Mouse (Mus musculus) retina, embryonic 14.5 days (tissue): ENCODE data around the gene Gas7.

Experiments
- DNase-seq: peaks from one replicate; pipeline ENCODE4 v3.0.0-alpha.2; 2015; ENCODE audit warnings: low spot score

Gene Gas7

GRCm38 (mm10) chr11:67535703-67536102 lies 80.5 kb downstream of the Gas7 start:
- DNase-seq, result no peak

GRCm38 (mm10) chr11:67536413-67536812 lies 81.2 kb downstream of the Gas7 start:
- DNase-seq, result no peak

DNA sequence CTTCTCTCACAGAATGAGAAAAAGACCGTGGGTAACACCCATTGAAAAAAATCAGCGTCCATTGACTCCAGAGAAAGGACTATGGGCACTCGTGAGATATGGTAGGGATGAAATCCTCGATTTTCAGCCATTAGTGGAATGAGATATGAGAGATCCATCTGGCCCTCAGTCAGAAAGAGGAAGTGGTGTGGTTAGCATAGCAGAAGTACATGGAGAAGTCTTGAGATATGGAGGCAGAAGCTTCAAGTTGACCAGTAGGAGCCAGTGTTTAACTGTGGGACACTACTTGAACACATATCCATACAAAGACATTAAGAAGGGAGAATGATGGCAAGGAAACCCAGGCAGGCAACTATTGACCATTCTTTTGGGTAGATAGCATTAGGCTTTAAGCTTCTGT lies 82.1 kb downstream of the Gas7 start:
- DNase-seq, result no peak

GRCm38 (mm10) chr11:67538557-67538956 lies 83.3 kb downstream of the Gas7 start:
- no peak for DNase-seq

GRCm38 (mm10) chr11:67544656-67545432 lies 89.6 kb downstream of the Gas7 start:
- no peak for DNase-seq

DNA sequence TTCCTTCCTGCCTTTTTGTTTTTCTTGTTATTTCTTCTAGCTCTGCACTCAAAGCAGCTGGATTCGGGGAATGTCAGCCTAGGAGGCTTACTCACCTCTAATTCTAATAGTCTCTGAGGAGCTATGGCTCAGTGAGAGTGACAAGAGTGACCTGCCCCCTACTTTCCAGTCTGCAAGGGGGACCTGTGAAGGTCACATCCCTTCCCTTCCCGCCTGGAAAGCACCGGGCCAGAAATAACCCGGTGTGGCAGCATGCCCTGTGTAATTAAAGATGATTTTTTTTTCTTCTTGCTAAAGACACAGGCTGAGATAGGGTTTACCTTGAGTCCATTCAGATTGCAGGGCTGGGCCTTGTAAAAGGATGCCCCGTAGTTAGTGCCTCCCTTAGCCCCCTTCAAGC lies 91.3 kb downstream of the Gas7 start:
- peak; percentile 72 for DNase-seq

DNA sequence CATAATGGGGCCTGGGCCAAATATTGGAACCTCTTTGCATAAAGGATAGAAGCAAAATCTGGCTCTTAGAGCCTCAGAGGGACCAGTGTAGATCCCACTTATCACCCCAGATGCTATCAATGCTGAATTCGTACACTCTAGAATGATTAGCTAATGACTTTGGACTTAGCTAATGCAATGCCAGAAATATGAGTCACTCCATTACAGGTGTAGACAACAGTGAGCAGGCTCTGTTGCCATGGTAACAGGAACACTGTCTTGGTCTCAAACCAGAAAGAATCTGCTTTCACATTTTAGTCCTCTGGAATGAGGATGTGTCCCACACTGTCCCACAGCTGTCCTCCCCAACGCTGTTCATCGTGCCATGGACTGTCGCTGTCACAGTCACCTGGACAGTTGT lies 94.1 kb downstream of the Gas7 start:
- no peak for DNase-seq

DNA sequence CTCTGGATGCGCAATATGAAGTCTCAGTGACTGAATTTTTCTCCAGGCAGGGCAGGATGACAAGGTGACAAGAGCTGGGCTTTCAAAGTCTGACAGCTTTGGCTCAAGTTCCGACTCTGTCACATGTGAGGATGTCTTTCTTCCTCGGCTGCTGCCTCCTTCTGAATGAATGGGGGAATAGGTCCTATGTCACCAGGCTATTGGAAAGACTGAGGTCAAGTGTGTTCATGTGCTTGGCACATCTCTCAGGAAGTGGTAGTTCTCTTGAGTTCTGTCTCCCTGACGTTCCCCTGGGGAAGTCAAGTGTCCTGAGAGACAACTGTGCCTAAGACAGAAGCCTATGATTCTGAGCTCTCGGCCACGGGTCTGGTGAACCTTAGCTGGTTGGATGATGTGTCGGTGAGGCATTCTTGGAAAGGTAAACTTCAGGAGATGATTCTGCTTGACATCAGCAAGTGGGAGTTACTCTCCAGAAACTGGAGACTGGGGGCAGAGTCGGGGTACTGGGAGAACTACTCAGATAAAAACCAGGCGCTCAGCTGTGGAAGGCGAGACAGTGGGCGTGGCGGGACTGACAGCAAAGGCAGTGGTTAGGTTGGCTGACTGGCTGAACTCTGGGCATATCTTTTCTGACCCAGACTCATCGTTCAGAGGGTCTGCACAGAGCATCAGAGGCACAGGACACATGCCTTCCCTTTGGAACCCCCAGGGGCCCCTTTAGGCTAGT lies 94.7 kb downstream of the Gas7 start:
- no peak for DNase-seq

DNA sequence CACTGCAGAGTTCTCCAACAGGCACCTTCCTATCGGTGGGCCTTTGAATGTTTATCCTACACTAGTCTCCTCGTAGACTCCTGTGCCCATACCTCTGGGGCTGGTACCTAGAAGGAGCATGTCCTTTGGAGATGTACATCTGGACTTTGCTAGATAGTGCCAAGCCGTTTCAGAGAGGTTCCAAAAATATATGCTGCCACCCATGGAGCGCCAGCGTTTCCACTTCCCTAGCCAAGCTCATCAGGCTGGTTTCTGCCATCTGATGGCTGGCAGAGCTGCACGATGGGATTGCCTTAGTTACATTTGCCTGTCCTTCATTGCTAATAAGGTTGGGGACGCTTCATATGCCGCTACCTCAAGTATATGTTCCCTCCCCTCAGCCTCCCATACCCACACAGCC lies 97.2 kb downstream of the Gas7 start:
- no peak for DNase-seq

GRCm38 (mm10) chr11:67554276-67554675 lies 99.0 kb downstream of the Gas7 start:
- no peak for DNase-seq

GRCm38 (mm10) chr11:67556360-67556759 lies 101.1 kb downstream of the Gas7 start:
- no peak for DNase-seq

DNA sequence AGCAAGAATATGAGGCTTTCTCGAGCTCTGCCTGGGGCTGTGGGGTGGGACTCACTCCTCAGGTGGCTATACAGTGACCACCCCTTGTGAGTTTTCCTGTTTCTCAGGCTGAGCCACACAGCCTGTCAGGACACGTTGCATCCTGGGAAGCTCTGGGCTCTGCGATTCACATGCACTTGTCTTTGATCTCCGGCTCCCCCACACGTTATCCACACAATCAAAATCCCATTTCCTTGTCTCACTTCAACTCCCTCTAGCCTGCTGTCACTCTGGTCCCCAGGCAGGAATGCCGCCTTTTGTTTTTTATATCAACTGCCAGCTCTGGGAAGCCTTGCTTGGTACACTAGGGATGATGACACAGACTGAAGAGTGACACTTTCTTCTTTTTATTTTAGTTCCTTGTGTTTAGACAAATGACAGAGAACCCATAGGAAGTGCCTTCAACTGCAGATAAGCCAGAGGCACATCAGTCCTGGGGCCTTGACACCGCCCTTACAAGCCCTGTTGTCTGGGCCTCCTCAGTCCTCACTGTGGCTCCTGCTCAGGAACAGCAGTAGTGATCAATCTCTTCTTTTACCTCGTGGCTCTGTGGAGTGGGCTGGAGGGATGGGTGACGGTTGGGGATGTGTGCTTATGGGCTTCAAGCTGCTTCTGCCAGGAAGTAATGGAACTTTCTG lies 103.7 kb downstream of the Gas7 start:
- DNase-seq, result no peak

GRCm38 (mm10) chr11:67559522-67559921 lies 104.3 kb downstream of the Gas7 start:
- DNase-seq, result no peak

GRCm38 (mm10) chr11:67561631-67562030 lies 106.4 kb downstream of the Gas7 start:
- DNase-seq, result no peak

GRCm38 (mm10) chr11:67563141-67563540 lies 107.9 kb downstream of the Gas7 start:
- DNase-seq, result no peak

- DNase-seq, result no peak
Observed at GRCm38 (mm10) chr11:67564003-67564637, 108.9 kb downstream of the Gas7 start.

DNA sequence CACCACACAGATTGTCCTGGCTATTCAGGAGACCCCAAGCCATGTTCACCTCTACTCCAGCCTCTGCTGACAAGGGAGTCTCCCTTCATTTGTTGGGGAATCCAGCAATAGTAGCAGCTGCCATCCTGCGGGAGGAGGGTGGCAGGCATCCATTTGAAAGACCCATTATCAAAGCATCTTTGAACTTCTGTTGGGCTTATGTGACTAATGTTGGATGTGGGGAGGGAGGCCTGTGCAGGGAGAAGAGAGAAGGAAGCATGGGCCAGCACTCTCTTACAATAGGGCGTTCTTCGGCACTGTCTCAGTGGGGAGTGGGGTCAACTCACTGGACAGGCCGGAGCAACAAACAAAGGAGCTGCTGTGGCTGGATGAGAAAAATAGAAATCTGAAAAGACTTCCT lies 110.3 kb downstream of the Gas7 start:
- DNase-seq, result no peak

DNA sequence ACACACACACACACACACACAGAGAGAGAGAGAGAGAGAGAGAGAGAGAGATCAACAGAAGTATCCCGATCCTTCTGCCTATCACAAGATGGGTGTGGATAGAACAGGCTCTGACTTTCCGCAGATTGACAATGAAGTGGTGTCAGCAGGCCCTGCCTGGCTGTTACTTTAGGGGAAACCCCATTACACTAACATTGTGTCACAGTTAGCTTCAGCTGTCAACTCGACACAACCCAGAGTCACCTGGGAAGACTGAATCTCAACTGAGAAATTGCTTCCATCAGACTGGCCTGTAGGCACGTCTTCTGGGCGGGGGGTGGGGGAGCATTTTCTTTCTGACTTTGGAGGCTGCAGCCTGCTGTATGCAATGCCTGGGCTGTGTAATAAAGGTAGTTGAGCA lies 111.5 kb downstream of the Gas7 start:
- DNase-seq, result no peak

DNA sequence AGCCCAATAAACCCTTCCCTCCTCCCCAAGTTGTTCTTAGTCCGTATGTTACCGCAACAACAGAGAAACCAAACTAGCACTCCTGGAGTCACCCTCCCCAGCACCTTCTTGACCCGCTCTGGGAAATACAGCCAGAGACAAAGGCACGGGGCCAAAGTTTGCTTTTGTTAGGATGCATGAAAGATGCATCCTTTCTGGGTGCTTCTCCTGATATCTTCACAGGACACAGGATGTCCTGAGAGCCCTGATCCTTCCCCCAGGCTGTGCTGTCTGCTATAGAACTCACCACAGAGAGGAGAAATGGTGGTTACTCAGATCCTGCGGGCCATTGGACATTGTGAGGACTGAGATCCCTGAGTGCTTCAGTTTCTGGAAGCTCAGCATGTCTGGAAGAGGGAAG lies 111.9 kb downstream of the Gas7 start:
- DNase-seq, result no peak

DNA sequence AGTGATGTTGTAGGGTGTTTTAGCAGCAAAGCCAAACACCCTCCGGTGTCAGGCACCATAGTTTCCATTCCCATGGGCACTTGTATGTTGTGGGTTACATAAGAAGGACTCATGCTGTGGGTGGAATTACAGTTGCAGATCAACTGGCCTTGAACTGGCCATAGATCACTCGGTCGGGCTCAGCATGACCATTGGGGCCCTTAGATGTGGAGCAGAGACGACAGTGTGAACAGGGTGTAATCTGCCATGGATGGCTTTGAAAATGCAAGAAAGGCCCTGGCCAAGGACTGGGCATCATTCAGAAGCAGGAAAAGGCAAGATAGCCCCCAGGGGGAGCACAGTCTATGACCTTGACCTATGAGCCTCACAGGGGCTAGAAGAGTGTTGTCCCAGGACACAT lies 112.8 kb downstream of the Gas7 start:
- no peak for DNase-seq

GRCm38 (mm10) chr11:67568815-67569214 lies 113.6 kb downstream of the Gas7 start:
- no peak for DNase-seq

DNA sequence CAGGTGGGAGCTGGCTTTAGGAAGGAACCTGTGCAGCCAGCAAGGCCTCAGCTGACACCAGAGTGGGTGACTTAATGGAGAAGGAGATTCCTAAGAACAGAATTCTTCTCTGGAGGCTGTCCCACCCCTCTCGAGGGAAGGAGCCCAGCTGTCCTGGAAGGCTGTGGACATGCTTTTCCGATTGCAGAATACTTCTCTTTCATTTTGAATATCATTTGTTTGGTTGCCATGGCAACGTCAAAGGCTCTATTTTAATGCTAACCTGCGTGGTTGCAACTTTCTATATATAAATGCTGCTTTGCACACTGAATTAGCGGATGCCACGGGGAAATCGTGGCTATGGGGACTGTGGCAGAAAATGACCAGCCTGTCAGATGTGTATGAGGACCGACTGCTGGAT lies 115.7 kb downstream of the Gas7 start:
- DNase-seq, result no peak

DNA sequence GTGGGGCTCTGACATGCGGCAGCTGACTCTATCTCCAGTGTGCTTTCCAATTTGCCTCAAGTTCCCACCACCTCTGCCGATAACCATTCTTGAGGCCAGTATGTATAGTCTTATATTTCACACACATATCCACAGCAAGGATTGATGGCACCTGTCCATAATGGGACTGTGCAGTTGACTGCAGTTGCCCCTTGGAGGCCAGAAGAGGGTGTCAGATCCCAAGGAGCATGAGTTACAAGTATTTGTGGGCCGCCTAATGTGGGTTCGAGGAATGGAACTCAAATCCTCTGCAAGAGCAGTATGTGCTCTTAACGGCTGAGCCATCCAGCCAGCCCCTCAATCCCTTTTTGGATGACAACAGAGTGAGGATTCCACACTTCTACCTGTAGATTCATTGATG lies 119.1 kb downstream of the Gas7 start:
- no peak for DNase-seq
